Mouse (Mus musculus): ENCODE measurements around the gene Cobll1. TPM values are rescaled to one million over a fixed set of nuclear protein-coding genes. Genes with fewer than 3 reads are reported as not detected.

The Cobll1 gene
- polyA plus RNA-seq, 1 experiment from 2014 or later, result 4.4 TPM

DNA sequence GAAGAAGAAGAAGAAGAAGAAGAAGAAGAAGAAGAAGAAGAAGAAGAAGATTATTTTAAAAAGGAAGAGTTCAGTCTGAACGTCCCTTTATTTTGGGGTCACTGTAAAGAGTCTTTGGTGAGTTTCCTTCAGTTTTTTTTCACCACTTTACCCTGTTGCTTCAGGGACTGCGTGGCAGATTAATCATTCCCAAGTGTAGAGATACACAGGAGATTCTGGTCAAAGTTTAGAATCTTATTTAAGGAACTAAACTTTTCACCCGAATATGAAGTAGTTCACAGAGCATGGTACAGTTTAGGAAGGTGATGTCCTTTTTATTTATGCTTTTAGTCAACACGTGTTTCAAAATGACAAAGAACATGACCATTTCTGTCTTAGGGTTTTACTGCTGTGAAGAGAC is 21.2 kb upstream of the Cobll1 start:
- no peak for ATAC-seq (ENCODE audit: insufficient number of reproducible peaks, low FRiP score, low TSS enrichment, low read depth)
- Histone ChIP-seq H3K9ac (no peak overlapping the region), H3K27me3 (no peaks in the 10 kb centered on the region), H3K27ac (no peak overlapping the region), H3K36me3 (no peaks in the 10 kb centered on the region), H3K9me3 (no peaks in the 10 kb centered on the region), H3K4me2 (no peak overlapping the region), H3K4me3 (no peak overlapping the region), H3K4me1 (no peaks in the 10 kb centered on the region)
- WGBS, result 85% methylated on average over 4 of the region's 4 CpGs

GRCm38 (mm10) chr2:65257446-65257845 is 18.2 kb upstream of the Cobll1 start:
- ATAC-seq (ENCODE audit: insufficient number of reproducible peaks, low FRiP score, low TSS enrichment, low read depth), result no peak
- no peaks in the 10 kb centered on the region for H3K27me3 ChIP-seq
- H3K4me2 ChIP-seq, result no peak overlapping the region
- no peak overlapping the region for H3K4me3 ChIP-seq
- no peak overlapping the region for H3K27ac ChIP-seq
- no peak overlapping the region for H3K9ac ChIP-seq
- no peaks in the 10 kb centered on the region for H3K4me1 ChIP-seq
- no peaks in the 10 kb centered on the region for H3K36me3 ChIP-seq
- no peaks in the 10 kb centered on the region for H3K9me3 ChIP-seq
- 59% methylated on average over 2 of the region's 2 CpGs for WGBS

DNA sequence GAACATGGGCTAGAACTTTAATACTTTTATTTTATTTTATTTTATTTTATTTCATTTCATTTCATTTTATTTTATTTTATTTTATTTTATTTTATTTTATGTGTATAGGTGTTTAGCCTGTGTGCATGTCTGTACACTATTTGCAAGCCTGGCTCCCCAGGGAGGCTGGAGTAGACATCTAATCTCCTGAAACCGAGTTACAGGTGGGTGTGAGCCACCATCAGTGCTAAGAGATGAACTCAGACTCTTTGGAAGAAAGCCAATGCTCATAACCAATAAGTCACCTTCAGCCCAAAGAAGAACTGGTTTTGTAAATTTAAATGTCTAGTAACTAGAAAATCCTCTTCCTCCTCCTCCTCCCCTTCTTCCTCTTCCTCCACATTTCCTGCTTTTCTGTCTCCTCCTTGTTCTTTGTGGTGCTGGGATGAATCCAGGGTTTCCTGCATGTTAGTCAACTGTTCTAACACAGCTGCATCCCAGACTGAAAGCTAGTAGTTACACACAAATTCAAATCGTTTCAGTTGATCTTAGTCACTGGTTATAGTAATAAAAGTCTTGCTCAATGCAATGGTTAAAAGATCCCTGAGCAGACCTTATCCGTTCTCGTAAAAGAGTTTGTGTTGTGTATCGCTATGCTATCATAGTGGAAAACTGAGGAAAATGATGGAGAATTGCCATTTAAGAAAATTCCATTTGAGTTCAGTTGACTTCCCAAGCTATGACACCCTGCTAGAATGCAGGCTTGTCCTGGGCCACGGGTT is 17.5 kb upstream of the Cobll1 start:
- H3K9me3 ChIP-seq, result no peaks in the 10 kb centered on the region
- WGBS, result 60% methylated on average over 6 of the region's 6 CpGs
- no peaks in the 10 kb centered on the region for H3K27me3 ChIP-seq
- ATAC-seq (ENCODE audit: insufficient number of reproducible peaks, low FRiP score, low TSS enrichment, low read depth), result no peak
- no peak overlapping the region for H3K27ac ChIP-seq
- H3K4me3 ChIP-seq, result no peak overlapping the region
- no peak overlapping the region for H3K9ac ChIP-seq
- H3K4me2 ChIP-seq, result no peak overlapping the region
- no peaks in the 10 kb centered on the region for H3K4me1 ChIP-seq
- H3K36me3 ChIP-seq, result no peaks in the 10 kb centered on the region

DNA sequence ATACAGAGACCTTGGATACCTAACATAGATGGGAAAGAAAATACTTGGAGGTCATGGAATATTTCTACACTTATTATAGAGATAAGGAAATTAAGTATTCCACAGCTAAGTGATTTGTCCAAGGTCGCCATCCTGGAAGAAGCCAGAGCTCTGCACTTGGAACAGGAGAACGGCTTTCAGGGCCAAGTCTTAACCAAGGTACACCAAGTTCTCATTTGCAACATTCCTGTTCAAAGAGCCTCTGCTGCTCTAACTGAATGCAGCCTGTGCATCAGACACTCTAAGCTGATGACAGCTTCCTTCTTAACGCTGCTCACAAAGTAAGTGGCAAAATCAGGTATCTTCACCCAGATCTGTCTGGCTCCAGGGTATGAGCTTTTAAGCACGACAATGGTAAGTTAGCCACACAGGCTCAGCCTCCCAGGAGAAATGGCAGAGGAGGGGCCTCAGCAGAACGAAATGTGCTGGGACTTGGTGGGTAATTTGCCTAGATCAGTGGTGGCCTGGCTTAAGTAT is 11.4 kb upstream of the Cobll1 start:
- Histone ChIP-seq H3K27me3 (no peaks in the 10 kb centered on the region), H3K4me2 (no peak overlapping the region), H3K9ac (no peak overlapping the region), H3K4me1 (no peaks in the 10 kb centered on the region), H3K27ac (no peak overlapping the region), H3K36me3 (no peaks in the 10 kb centered on the region), H3K4me3 (no peak overlapping the region), H3K9me3 (no peaks in the 10 kb centered on the region)
- 43% methylated on average over 5 of the region's 5 CpGs for WGBS
- no peak for ATAC-seq (ENCODE audit: insufficient number of reproducible peaks, low FRiP score, low TSS enrichment, low read depth)

DNA sequence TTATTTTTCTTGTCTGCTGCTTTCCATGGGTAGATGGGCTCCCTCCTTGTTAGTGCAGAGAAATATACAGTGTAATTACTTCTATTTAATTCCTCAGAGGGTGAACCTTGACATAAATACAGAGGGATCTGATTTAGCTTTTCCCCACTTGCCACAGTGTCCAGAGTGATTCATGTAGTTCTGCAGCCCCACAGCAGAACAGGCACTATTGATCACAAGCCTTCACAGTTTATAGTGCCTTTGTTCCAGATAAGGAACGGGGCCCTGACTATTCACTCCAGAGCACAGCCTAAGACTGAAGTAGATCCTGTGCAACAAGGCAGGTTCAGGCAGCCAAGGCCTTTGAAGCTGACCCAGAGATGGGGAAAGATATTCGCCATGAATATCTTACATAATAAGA is 10.4 kb upstream of the Cobll1 start:
- WGBS, result 31% methylated on average over 2 of the region's 2 CpGs
- no peaks in the 10 kb centered on the region for H3K4me1 ChIP-seq
- no peaks in the 10 kb centered on the region for H3K36me3 ChIP-seq
- H3K4me3 ChIP-seq, result no peak overlapping the region
- no peak overlapping the region for H3K27ac ChIP-seq
- no peak overlapping the region for H3K4me2 ChIP-seq
- no peak overlapping the region for H3K9ac ChIP-seq
- H3K9me3 ChIP-seq, result no peaks in the 10 kb centered on the region
- H3K27me3 ChIP-seq, result no peaks in the 10 kb centered on the region
- ATAC-seq (ENCODE audit: insufficient number of reproducible peaks, low FRiP score, low TSS enrichment, low read depth), result no peak

GRCm38 (mm10) chr2:65240173-65240745 is 1.1 kb upstream of the Cobll1 start:
- H3K27ac ChIP-seq, result no peak overlapping the region
- no peak overlapping the region for H3K9ac ChIP-seq
- no peak overlapping the region for H3K4me2 ChIP-seq
- no peaks in the 10 kb centered on the region for H3K36me3 ChIP-seq
- 0 out of 2 replicates have a peak, but pooled peaks cover 8% of the 10 kb centered on the region for H3K27me3 ChIP-seq
- 23% methylated on average over 5 of the region's 5 CpGs for WGBS
- H3K4me1 ChIP-seq, result peaks cover 10% of the 10 kb centered on the region
- no peaks in the 10 kb centered on the region for H3K9me3 ChIP-seq
- no peak for ATAC-seq (ENCODE audit: insufficient number of reproducible peaks, low FRiP score, low TSS enrichment, low read depth)
- H3K4me3 ChIP-seq, result no peak overlapping the region

- Histone ChIP-seq H3K4me1 (peaks cover 10% of the 10 kb centered on the region), H3K4me3 (peak overlapping the region; percentile 72), H3K27ac (peak overlapping the region; percentile 81), H3K9ac (peak overlapping the region; percentile 69), H3K9me3 (no peaks in the 10 kb centered on the region), H3K4me2 (peak overlapping the region; percentile 96), H3K36me3 (no peaks in the 10 kb centered on the region), H3K27me3 (0 out of 2 replicates have a peak, but pooled peaks cover 8% of the 10 kb centered on the region)
- under 1% methylated on average over 100 of the region's 114 CpGs for WGBS
- peak; percentile 81 for ATAC-seq (ENCODE audit: insufficient number of reproducible peaks, low FRiP score, low TSS enrichment, low read depth)
These were observed 836 bp downstream of the Cobll1 start for GRCm38 (mm10) chr2:65238171-65238963.

DNA sequence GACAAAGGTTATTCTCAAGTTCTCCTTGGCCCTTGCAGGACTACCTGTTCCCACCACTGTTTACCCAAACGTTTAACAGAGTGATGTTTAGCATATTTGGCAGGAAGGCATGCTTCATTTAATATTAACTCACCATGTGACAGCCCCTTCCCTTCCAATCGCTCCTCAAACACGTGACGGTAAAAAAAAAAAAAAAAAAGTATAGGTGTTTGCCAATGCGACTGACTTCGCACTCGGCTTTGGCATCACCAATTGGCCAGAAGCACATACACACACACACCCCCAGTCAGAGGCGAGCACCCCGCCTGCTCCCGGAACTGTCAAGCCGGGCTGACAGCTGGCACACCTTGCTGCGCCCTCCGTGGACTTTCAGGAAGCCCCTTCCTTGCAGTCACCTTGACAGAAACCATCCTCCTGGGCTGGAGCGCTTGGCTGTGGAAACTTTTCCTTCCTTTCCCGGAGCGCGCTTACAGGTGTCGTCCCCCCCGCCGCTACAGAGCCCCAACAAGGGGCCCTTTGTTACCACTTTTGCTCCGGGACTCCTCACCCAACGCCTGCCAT is 1.5 kb downstream of the Cobll1 start:
- Histone ChIP-seq H3K4me2 (peak overlapping the region; percentile 96), H3K4me3 (peak overlapping the region; percentile 72), H3K9me3 (no peaks in the 10 kb centered on the region), H3K27me3 (0 out of 2 replicates have a peak, but pooled peaks cover 8% of the 10 kb centered on the region), H3K4me1 (peaks cover 10% of the 10 kb centered on the region), H3K27ac (peak overlapping the region; percentile 81; the same call in 1 of the 2 replicates), H3K36me3 (no peaks in the 10 kb centered on the region), H3K9ac (0 out of 2 replicates have a peak overlapping the region, but pooled peaks have one; percentile 32)
- no peak for ATAC-seq (ENCODE audit: insufficient number of reproducible peaks, low FRiP score, low TSS enrichment, low read depth)
- WGBS, result under 1% methylated on average over 22 of the region's 22 CpGs

DNA sequence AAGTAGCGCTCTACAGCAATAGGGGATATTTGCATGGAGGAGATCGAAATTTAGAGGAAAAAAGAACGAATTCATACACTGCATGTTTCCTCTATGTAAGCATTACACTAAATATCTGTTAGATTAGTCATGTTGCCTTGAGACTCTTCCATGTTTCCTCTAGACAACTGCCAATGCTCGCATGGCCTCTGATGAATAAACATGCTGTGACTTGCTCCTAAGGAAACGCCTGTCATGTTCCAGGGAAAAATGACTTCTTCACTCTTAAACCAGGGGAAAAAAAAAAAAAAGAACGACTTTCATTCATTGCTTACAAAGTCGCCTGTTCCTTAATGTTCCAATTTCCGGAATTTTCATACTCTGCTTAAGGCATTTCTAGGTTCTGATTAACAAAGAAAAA is 2.1 kb downstream of the Cobll1 start:
- Histone ChIP-seq H3K9ac (no peak overlapping the region), H3K4me2 (peak overlapping the region; percentile 96), H3K27ac (no peak overlapping the region), H3K9me3 (no peaks in the 10 kb centered on the region), H3K27me3 (0 out of 2 replicates have a peak, but pooled peaks cover 8% of the 10 kb centered on the region), H3K36me3 (no peaks in the 10 kb centered on the region), H3K4me3 (peak overlapping the region; percentile 72), H3K4me1 (peaks cover 10% of the 10 kb centered on the region)
- ATAC-seq (ENCODE audit: insufficient number of reproducible peaks, low FRiP score, low TSS enrichment, low read depth), result no peak
- 43% methylated on average over 8 of the region's 8 CpGs for WGBS

GRCm38 (mm10) chr2:65236644-65237043 is 2.6 kb downstream of the Cobll1 start:
- Histone ChIP-seq H3K27me3 (0 out of 2 replicates have a peak, but pooled peaks cover 8% of the 10 kb centered on the region), H3K27ac (no peak overlapping the region), H3K4me1 (peaks cover 10% of the 10 kb centered on the region), H3K36me3 (no peaks in the 10 kb centered on the region), H3K4me3 (no peak overlapping the region), H3K9ac (no peak overlapping the region), H3K9me3 (no peaks in the 10 kb centered on the region), H3K4me2 (no peak overlapping the region)
- 77% methylated on average over 8 of the region's 8 CpGs for WGBS
- no peak for ATAC-seq (ENCODE audit: insufficient number of reproducible peaks, low FRiP score, low TSS enrichment, low read depth)

GRCm38 (mm10) chr2:65232756-65233535 is 6.3 kb downstream of the Cobll1 start:
- H3K4me2 ChIP-seq, result no peak overlapping the region
- no peak overlapping the region for H3K27ac ChIP-seq
- WGBS, result 79% methylated on average over 15 of the region's 15 CpGs
- no peak overlapping the region for H3K9ac ChIP-seq
- 0 out of 2 replicates have a peak, but pooled peaks cover 2% of the 10 kb centered on the region for H3K27me3 ChIP-seq
- H3K9me3 ChIP-seq, result no peaks in the 10 kb centered on the region
- no peaks in the 10 kb centered on the region for H3K36me3 ChIP-seq
- peaks cover 7% of the 10 kb centered on the region for H3K4me1 ChIP-seq
- no peak for ATAC-seq (ENCODE audit: insufficient number of reproducible peaks, low FRiP score, low TSS enrichment, low read depth)
- H3K4me3 ChIP-seq, result no peak overlapping the region
